Mouse (Mus musculus) liver, embryonic 15.5 days (tissue): Measurements from ENCODE around the gene Ska3. TPM values are rescaled to one million over a fixed set of nuclear protein-coding genes. Genes with fewer than 3 reads are reported as not detected.
"Not testable (repeated sequence)": the region's sequence is repeated elsewhere in the genome, so short reads cannot be mapped to it uniquely, and the experiment has no call there.

Source experiments
- ATAC-seq: fragments of 200-750 bp; cut with Nextera tagmentation; 2 replicates; pipeline ENCODE4 v1.8.0; 2017; ENCODE audit warnings: moderate number of reproducible peaks, mild to moderate bottlenecking, moderate library complexity; ENCODE audit not compliant: insufficient read depth
- H3K27ac ChIP-seq: fragments of 300-500 bp; sonication (generic); replicated peaks from 2 replicates; pipeline ENCODE4 v1.5.1; 2015; ENCODE audit warnings: mild to moderate bottlenecking, inconsistent platforms
- H3K27me3 ChIP-seq: fragments of 300-500 bp; sonication (generic); 2 replicates; pipeline ENCODE4 v1.6.1; 2015; ENCODE audit warnings: mild to moderate bottlenecking, inconsistent platforms
- H3K36me3 ChIP-seq: fragments of 300-500 bp; sonication (generic); replicated peaks from 2 replicates; pipeline ENCODE4 v1.6.1; 2015; ENCODE audit warnings: moderate library complexity, mild to moderate bottlenecking, inconsistent platforms
- H3K4me1 ChIP-seq: fragments of 300-500 bp; sonication (generic); replicated peaks from 2 replicates; pipeline ENCODE4 v1.6.1; 2015; ENCODE audit warnings: inconsistent platforms
- H3K4me2 ChIP-seq: fragments of 300-500 bp; sonication (generic); 2 replicates; pipeline ENCODE4 v1.6.1; 2015; ENCODE audit warnings: moderate library complexity, mild to moderate bottlenecking, inconsistent platforms
- H3K4me3 ChIP-seq: fragments of 300-500 bp; sonication (generic); replicated peaks from 2 replicates; pipeline ENCODE4 v1.5.1; 2015; ENCODE audit warnings: mild to moderate bottlenecking, inconsistent platforms
- H3K9ac ChIP-seq: fragments of 300-500 bp; sonication (generic); 2 replicates; pipeline ENCODE4 v1.6.1; 2015; ENCODE audit warnings: moderate library complexity, mild to moderate bottlenecking, inconsistent platforms
- H3K9me3 ChIP-seq: fragments of 300-500 bp; sonication (generic); replicated peaks from 2 replicates; pipeline ENCODE4 v1.6.1; 2016; ENCODE audit warnings: inconsistent platforms
- WGBS: fragments of 180-500 bp; shearing (Covaris S2); methylation state at CpG from one replicate; pipeline ENCODE4 v1.1.7; 2015; ENCODE audit warnings: mixed read lengths; ENCODE audit not compliant: insufficient replicate concordance; 5-methylcytosine and 5-hydroxymethylcytosine counted together
- polyA plus RNA-seq: library from polyadenylated mRNA; unstranded; fragments of >200 nt; fragmentation: Nextera tagmentation; extraction: Ambion mirVana; gene quantifications from 2 replicates; pipeline ENCODE4 v1.2.1, GENCODE M21; 2015

Gene Ska3
- 15.7 and 18.9 TPM in 2 replicates for polyA plus RNA-seq

DNA sequence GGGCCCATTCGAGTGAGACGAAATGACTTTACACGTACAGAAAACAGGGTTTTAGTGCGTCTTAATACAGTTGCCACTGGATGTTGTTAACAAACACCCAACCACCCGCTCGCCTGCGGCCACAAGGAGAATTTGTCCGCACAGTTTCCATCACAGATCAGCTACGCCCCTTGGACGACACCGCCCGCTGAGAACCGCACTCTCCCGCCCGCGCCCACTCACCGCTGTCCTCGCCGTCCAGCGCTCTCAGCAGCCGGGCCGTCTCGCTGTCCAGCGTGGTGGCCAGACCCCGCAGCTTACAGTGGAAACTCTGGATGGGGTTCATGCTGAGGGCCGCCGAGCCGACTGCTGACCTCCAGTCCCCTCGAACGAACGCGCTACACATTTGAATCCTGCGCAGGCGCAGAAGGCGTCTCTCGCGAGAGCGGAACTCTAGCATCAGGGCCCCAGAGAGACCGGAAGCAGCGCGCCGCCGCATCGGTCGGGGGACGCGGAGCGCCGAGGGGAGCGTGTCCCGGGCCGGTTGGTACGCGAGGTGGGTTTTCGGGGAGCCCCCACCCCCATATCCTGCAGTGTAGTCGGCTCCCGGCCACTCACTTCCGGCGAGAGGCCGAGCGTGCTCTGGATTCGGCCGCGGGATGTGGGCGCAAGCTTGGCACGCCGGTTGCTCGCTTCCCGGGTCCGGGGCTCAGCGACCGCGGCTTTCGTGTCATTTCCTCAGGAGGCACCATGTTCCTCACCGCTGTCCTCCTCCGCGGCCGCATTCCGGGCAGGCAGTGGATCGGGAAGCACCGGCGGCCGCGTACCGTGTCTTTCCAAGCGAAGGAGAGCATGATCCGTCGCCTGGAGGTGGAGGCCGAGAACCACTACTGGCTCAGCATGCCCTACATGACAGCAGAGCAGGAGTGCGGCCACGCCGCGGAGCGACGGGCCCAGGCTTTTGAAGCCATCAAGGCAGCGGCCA is at the start of gene Ska3, which contains the start of gene Mrpl57:
TSS of gene Ska3 (minus strand) at position 398 of the 964 bp plus-strand sequence.
TSS of gene Mrpl57 (plus strand) at position 447 of the 964 bp plus-strand sequence.
- Histone ChIP-seq H3K27me3 (no peaks in the 10 kb centered on the region), H3K27ac (peak within 1 kb of the TSS; percentile 90), H3K9ac (peak within 1 kb of the TSS; percentile 93), H3K4me3 (peak within 1 kb of the TSS; percentile 96), H3K36me3 (peaks cover 25% of the 10 kb centered on the region), H3K4me2 (peak within 1 kb of the TSS; percentile 84), H3K9me3 (no peaks in the 10 kb centered on the region), H3K4me1 (peaks cover 31% of the 10 kb centered on the region)
- peak; percentile 98 for ATAC-seq
- WGBS, result under 1% methylated on average over 96 of the region's 96 CpGs

DNA sequence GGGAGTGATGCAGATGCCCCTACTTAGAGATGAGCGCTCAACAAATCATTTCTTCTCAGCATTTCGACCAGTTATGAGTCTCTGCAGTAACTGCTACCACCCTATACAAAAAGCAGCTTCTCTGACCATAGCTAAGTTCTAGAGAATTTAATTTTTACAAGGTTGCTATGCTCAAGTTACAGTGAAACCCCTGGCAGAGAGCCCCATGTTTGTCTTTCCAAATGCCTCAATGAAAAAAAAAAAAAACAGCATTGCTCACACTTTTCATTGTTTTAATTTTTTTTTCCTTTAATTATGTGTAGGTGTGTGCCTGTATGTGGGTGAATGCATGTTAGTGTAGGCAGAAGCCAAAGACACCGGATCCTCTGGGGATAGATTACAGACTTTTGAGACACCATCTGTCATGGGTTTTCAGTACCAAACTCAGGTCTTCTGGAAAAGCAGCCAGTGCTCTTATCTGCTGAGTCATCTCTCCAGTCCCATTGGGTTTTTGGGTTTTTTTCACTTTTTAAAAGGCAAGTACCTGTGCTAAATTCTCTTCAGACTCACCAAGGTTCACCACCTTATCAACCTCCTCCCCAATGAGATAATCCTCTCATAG is 40.8 kb upstream of the Ska3 start:
- Histone ChIP-seq H3K36me3 (no peaks in the 10 kb centered on the region), H3K4me2 (no peak overlapping the region), H3K9ac (no peak overlapping the region), H3K4me1 (peaks cover 6% of the 10 kb centered on the region), H3K9me3 (no peaks in the 10 kb centered on the region), H3K4me3 (no peak overlapping the region), H3K27me3 (no peaks in the 10 kb centered on the region), H3K27ac (no peak overlapping the region)
- ATAC-seq, result no peak
- 79% methylated on average over 3 of the region's 3 CpGs for WGBS

DNA sequence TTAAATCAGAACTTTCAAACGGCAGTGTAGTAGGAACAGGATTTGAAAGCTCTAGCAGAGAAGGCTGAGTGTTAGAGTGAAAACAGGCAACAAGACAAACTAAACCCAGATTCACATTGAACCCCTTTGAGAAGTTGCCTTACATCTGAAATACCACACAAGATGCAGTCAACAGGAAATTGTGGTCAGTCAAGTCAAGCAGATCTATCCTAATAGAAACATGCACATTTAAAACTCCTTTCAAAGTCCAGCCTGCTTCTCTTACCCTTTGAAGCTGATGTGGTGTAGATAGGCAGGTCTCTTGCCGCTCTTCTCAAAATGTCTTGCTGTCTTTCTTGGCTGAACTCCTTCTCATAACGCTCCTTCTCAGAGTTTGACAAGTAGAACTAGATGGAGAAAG is 39.3 kb upstream of the Ska3 start:
- no peaks in the 10 kb centered on the region for H3K9me3 ChIP-seq
- H3K36me3 ChIP-seq, result no peaks in the 10 kb centered on the region
- H3K27ac ChIP-seq, result no peak overlapping the region
- H3K4me3 ChIP-seq, result no peak overlapping the region
- H3K9ac ChIP-seq, result no peak overlapping the region
- ATAC-seq, result no peak
- H3K4me2 ChIP-seq, result no peak overlapping the region
- 48% methylated on average over 3 of the region's 3 CpGs for WGBS
- H3K27me3 ChIP-seq, result no peaks in the 10 kb centered on the region
- peaks cover 6% of the 10 kb centered on the region for H3K4me1 ChIP-seq

DNA sequence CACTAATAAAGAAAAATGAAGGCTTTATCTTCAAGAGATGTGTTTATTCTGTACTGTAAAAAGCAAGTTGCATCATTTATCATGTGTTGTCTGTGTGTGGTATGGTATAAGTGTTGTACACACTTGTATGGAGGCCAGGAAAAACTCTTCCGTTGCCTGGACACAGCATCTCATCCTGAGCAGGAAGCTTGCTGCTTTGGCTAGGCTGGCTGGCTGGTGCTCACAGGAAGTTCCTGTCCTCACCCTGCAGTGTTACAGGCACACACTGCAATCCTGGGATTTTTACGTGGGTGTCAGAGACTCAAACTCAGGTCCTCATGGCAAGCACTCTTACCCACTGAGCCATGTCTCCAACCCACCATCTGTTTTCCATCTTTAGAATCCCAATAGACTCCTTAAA is 37.1 kb upstream of the Ska3 start:
- no peak overlapping the region for H3K9ac ChIP-seq
- no peaks in the 10 kb centered on the region for H3K9me3 ChIP-seq
- peaks cover 6% of the 10 kb centered on the region for H3K4me1 ChIP-seq
- H3K36me3 ChIP-seq, result no peaks in the 10 kb centered on the region
- no peaks in the 10 kb centered on the region for H3K27me3 ChIP-seq
- 54% methylated on average over 2 of the region's 2 CpGs for WGBS
- no peak for ATAC-seq
- H3K27ac ChIP-seq, result no peak overlapping the region
- H3K4me3 ChIP-seq, result no peak overlapping the region
- no peak overlapping the region for H3K4me2 ChIP-seq

DNA sequence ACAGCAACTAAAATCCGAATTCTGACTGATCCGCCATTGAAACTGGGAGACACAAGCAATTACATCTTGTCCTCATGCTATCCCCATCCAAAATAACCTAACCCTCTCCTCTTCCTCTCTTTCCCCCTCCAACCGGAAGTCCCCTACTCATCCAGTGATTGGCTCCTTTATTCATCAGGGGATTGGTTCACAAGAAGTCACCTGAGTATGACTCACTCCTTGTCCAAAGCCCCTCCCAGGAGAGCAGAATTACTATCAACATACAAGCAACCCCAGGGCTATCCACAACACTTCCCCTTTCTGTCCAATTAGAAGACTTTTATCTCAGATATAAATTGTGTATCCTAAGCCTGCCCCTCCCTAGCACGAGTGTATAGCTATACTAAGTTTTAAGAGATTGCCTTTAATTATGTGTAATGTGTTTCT is 36.0 kb upstream of the Ska3 start:
- Histone ChIP-seq H3K9ac (no peak overlapping the region), H3K9me3 (no peaks in the 10 kb centered on the region), H3K4me1 (peaks cover 2% of the 10 kb centered on the region), H3K27me3 (no peaks in the 10 kb centered on the region), H3K4me2 (no peak overlapping the region), H3K36me3 (no peaks in the 10 kb centered on the region), H3K4me3 (no peak overlapping the region), H3K27ac (no peak overlapping the region)
- WGBS, result 57% methylated on average over 4 of the region's 4 CpGs
- ATAC-seq, result no peak

DNA sequence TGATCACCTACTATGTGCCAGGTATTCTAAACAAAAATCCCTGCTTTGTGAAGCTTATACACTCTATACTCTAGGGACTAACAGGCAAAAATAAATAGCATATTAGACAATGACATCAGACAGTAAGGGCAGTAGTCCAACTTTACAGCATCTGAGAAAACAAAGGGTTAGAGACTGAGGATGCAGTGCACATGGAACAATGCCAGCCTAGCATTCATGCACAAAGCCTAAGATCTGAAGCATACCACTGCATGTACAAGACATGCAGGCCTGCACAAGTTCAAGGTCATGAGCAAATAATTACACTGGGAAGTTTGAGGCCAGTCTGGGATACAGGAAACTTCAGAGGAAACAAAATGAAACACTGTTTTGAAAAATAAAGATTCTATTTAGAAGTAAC is 33.5 kb upstream of the Ska3 start:
- no peak overlapping the region for H3K27ac ChIP-seq
- no peak overlapping the region for H3K4me3 ChIP-seq
- H3K27me3 ChIP-seq, result no peaks in the 10 kb centered on the region
- H3K9me3 ChIP-seq, result no peaks in the 10 kb centered on the region
- no peak for ATAC-seq
- no peak overlapping the region for H3K4me2 ChIP-seq
- no peaks in the 10 kb centered on the region for H3K4me1 ChIP-seq
- H3K9ac ChIP-seq, result no peak overlapping the region
- 0 out of 2 replicates have a peak, but pooled peaks cover 2% of the 10 kb centered on the region for H3K36me3 ChIP-seq

DNA sequence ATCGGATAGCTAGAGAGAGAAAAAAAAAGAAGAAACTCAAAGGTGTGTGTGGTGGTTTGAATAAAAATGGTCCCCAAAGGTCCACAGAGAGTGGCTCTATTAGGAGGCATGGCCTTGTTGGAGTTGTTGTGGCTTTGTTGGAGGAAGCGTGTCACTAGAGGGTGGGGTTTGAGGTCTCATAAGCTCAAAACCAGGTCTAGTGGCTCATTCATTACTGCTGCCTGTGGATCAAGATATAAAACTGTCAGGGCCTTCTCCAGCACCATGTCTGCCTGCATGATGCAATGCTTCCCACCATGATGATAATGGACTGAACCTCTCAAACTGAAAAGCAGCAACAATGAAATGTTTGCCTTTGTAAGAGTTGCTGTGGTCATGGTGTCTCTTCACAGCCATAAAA is 32.6 kb upstream of the Ska3 start:
- Histone ChIP-seq H3K27me3 (no peaks in the 10 kb centered on the region), H3K27ac (no peak overlapping the region), H3K9ac (no peak overlapping the region), H3K4me1 (no peaks in the 10 kb centered on the region), H3K36me3 (0 out of 2 replicates have a peak, but pooled peaks cover 2% of the 10 kb centered on the region), H3K9me3 (no peaks in the 10 kb centered on the region), H3K4me2 (no peak overlapping the region), H3K4me3 (no peak overlapping the region)
- WGBS, result 65% methylated on average over 2 of the region's 2 CpGs
- ATAC-seq, result no peak

DNA sequence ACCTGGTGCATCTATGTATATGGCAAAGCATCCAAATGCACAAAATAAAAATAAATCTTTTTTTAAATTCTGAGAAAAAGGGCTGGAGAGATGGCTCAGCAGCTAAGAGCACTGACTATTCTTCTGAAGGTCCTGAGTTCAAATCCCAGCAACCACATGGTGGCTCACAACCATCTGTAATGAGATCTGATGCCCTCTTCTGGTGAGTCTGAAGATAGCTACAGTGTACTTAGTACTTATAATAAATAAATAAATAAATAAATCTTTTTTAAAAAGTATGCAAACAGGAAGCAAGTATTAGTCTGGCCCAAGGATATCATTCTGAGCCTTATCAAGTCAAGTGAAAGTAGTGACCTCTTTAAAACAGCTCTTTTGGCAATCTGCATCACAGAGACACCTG is 30.1 kb upstream of the Ska3 start:
- not testable (repeated sequence) for H3K27ac ChIP-seq, H3K9ac ChIP-seq, H3K9me3 ChIP-seq, ATAC-seq, H3K36me3 ChIP-seq, H3K27me3 ChIP-seq, H3K4me3 ChIP-seq, H3K4me1 ChIP-seq, H3K4me2 ChIP-seq

DNA sequence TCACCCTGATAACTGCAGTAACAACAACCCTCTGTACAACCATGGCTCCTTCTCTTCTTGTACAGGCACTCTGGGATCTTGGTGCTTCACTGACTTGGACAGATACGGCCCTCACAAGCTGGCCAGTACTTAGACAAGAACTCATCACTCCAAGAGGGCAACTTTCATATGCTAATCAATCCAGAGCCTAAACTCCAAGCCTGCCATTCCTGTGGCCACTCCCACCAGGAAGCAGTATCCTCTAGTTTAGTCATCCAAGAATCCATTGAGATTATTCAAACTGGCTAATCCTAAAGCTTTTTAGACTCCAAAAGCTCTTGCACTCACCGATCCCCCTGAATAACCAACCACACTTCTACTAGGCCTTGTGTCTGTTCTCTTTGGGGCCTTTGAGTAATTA is 27.0 kb upstream of the Ska3 start:
- H3K27ac ChIP-seq, result no peak overlapping the region
- H3K4me2 ChIP-seq, result no peak overlapping the region
- no peaks in the 10 kb centered on the region for H3K4me1 ChIP-seq
- H3K9ac ChIP-seq, result no peak overlapping the region
- 69% methylated on average over 2 of the region's 2 CpGs for WGBS
- no peak overlapping the region for H3K4me3 ChIP-seq
- no peaks in the 10 kb centered on the region for H3K27me3 ChIP-seq
- no peak for ATAC-seq
- H3K9me3 ChIP-seq, result no peaks in the 10 kb centered on the region
- H3K36me3 ChIP-seq, result 0 out of 2 replicates have a peak, but pooled peaks cover 6% of the 10 kb centered on the region

DNA sequence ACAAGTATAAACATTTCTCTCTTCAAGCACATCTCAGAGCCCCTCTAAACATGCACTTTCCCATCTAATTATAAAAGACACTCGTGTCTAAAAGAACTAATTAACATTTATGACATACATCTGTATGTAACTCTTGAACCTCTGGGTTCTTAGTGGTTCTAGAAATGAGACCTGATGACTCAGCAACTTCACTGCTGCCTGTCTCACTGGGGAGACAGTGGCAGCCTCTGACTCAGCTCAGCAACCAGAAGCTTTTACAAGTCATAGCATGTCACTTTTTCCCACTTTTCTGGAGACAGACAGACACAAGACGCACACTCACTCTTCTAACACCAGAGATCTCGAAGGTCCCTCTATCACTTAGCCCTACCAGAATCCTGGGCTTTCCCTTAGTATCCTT is 24.3 kb upstream of the Ska3 start:
- Histone ChIP-seq H3K36me3 (0 out of 2 replicates have a peak, but pooled peaks cover 4% of the 10 kb centered on the region), H3K4me1 (no peaks in the 10 kb centered on the region), H3K27ac (no peak overlapping the region), H3K27me3 (no peaks in the 10 kb centered on the region), H3K9me3 (no peaks in the 10 kb centered on the region), H3K9ac (no peak overlapping the region), H3K4me2 (no peak overlapping the region), H3K4me3 (no peak overlapping the region)
- no peak for ATAC-seq
- WGBS, result 55% methylated on average over 3 of the region's 3 CpGs

DNA sequence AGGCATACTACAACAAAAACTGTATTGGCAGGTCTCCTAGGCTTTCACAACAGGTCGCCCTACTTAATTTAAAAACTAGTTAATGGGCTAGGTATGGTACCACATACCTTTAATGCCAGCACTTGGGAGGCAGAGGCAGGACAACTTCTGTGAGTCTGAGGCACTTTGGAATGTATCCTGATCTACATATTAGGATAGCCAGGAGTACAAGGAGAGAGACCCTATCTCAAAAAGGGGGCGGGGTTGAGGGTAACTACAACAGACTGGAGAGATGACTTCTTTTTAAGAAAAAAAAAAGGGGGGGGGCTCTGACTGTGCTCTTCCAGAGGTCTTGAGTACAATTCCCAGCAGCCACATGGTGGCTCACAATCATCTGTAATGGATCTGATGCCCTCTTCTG is 22.7 kb upstream of the Ska3 start:
- Histone ChIP-seq H3K4me3 (no peak overlapping the region), H3K9me3 (no peaks in the 10 kb centered on the region), H3K4me2 (no peak overlapping the region), H3K27me3 (no peaks in the 10 kb centered on the region), H3K27ac (no peak overlapping the region), H3K9ac (no peak overlapping the region), H3K4me1 (peaks cover 14% of the 10 kb centered on the region), H3K36me3 (0 out of 2 replicates have a peak, but pooled peaks cover 9% of the 10 kb centered on the region)
- 58% methylated on average over 2 of the region's 2 CpGs for WGBS
- no peak for ATAC-seq
